Mouse (Mus musculus) gastrocnemius, adult 18-20 months (tissue): ENCODE measurements around the gene Gm7075. TPM values are rescaled to one million over a fixed set of nuclear protein-coding genes. Genes with fewer than 3 reads are reported as not detected.
"Not testable (repeated sequence)": the region's sequence is repeated elsewhere in the genome, so short reads cannot be mapped to it uniquely, and the experiment has no call there.

Experiments
- DNase-seq: peaks from one replicate; pipeline ENCODE4 v3.0.0; 2021; ENCODE audit warnings: low spot score
- long read RNA-seq, 2 experiments: library from polyadenylated mRNA; stranded (forward); transcript quantifications; one replicate each; pipeline ENCODE4 v2.0.0; 2021
- total RNA-seq, 2 experiments: library from RNA; stranded (reverse); gene quantifications; 2 replicates each; pipeline ENCODE4 v1.2.3; 2021

The Gm7075 gene
- not detected for total RNA-seq
- long read RNA-seq, experiment 1, transcript Gm7075-201 (1 exons, 425 nt): major isoform, 17 of 17 reads
- long read RNA-seq, experiment 1, partial matches to known transcripts: 0 of 17 reads
- long read RNA-seq, experiment 1, other reads (novel, unspliced or antisense): 0 of 17 reads
- long read RNA-seq, experiment 2, transcript Gm7075-201 (1 exons, 425 nt): major isoform, 20 of 20 reads
- long read RNA-seq, experiment 2, partial matches to known transcripts: 0 of 20 reads
- long read RNA-seq, experiment 2, other reads (novel, unspliced or antisense): 0 of 20 reads

GRCm38 (mm10) chr10:63421739-63422735 lies at the start of gene Gm7075:
Gene Gm7075 (minus strand): TSS chr10:63421789.
- peak; percentile 23 for DNase-seq

GRCm38 (mm10) chr10:63460935-63461334 lies 39.3 kb upstream of the Gm7075 start:
- DNase-seq: no peak

GRCm38 (mm10) chr10:63457292-63458128 lies 35.9 kb upstream of the Gm7075 start:
- DNase-seq: no peak

GRCm38 (mm10) chr10:63455110-63455878 lies 33.7 kb upstream of the Gm7075 start:
- no peak for DNase-seq

- no peak for DNase-seq
Observed at GRCm38 (mm10) chr10:63453926-63454325, 32.3 kb upstream of the Gm7075 start.

- not testable (repeated sequence) for DNase-seq
Observed at GRCm38 (mm10) chr10:63444602-63445387, 23.2 kb upstream of the Gm7075 start.

- no peak for DNase-seq
Observed at GRCm38 (mm10) chr10:63439694-63440228, 18.2 kb upstream of the Gm7075 start.

GRCm38 (mm10) chr10:63438736-63439262 lies 17.2 kb upstream of the Gm7075 start:
- DNase-seq: no peak

- no peak for DNase-seq
Observed at GRCm38 (mm10) chr10:63432887-63433286, 11.3 kb upstream of the Gm7075 start.

GRCm38 (mm10) chr10:63432099-63432498 lies 10.5 kb upstream of the Gm7075 start:
- DNase-seq: no peak

GRCm38 (mm10) chr10:63431221-63431736 lies 9.7 kb upstream of the Gm7075 start:
- no peak for DNase-seq

- peak; percentile 88 for DNase-seq
Observed at GRCm38 (mm10) chr10:63429785-63430305, 8.3 kb upstream of the Gm7075 start, which contains the start of gene Ctnna3. Gene Ctnna3 (plus strand): TSS chr10:63430098.

- peak; percentile 98 for DNase-seq
Observed at GRCm38 (mm10) chr10:63429380-63429779, 7.8 kb upstream of the Gm7075 start.

- DNase-seq: no peak
Observed at GRCm38 (mm10) chr10:63429023-63429340, 7.4 kb upstream of the Gm7075 start.

GRCm38 (mm10) chr10:63428243-63429022 lies 6.8 kb upstream of the Gm7075 start:
- peak; percentile 14 for DNase-seq

GRCm38 (mm10) chr10:63427146-63427545 lies 5.6 kb upstream of the Gm7075 start:
- no peak for DNase-seq

- DNase-seq: peak; percentile 34
Observed at GRCm38 (mm10) chr10:63424475-63424814, 2.9 kb upstream of the Gm7075 start.
